34 mouse cellular contexts compared by ENCODE assay signal in the genomic region with DNA sequence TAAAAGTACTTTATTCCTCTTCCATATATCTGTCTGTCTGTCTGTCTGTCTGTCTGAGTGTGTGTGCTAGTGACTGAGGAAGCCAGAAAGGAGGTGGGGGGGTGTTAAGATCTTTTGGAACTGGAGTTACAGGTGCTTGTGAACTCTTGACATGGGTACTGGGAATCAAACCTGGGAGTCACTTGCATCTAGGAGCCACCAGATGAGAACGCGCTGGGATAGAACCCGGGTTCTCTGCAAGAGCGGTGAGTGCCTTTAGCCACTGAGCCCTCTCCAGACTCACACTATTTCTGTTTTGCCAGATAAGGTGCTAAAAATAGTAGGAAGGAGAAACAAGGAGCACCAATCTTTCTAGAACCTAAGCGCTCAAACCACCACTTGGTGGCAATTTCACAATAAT.
"Had no signal": no experiment of that assay in that cellular context is flagged by ENCODE, and none has a peak within 500 bp of the region (broad histone marks: within the 10 kb centered on the region; RNA-seq: fewer than 3 reads in every experiment).

No protein-coding gene starts in this region.

- H3K9ac ChIP-seq: heart, embryonic 12.5 days; heart, embryonic 13.5 days; heart, embryonic 15.5 days; hindbrain, embryonic 12.5 days; hindbrain, embryonic 13.5 days; hindbrain, embryonic 14.5 days; hindbrain, embryonic 15.5 days; intestine, embryonic 15.5 days; kidney, embryonic 15.5 days had no signal

- H3K27me3 ChIP-seq: heart, embryonic 12.5 days; heart, embryonic 13.5 days; heart, embryonic 15.5 days; hindbrain, embryonic 12.5 days; hindbrain, embryonic 15.5 days; intestine, embryonic 15.5 days; kidney, embryonic 15.5 days had no signal

- ATAC-seq: hindbrain, embryonic 16.5 days; hindbrain, postnatal 0 days; inflammation-experienced regulatory T-cells, adult 6 months; intestine, embryonic 15.5 days; intestine, embryonic 16.5 days; intestine, postnatal 0 days had no signal

- H3K4me3 ChIP-seq: heart, embryonic 12.5 days; heart, embryonic 13.5 days; heart, embryonic 15.5 days; hindbrain, embryonic 10.5 days; hindbrain, embryonic 12.5 days; hindbrain, embryonic 13.5 days; hindbrain, embryonic 15.5 days; intestine, embryonic 15.5 days; kidney, embryonic 15.5 days; layer of hippocampus, adult 2 months; left cerebral cortex, adult 2 months had no signal

- DNase-seq: heart, postnatal 10 days; heart, postnatal 14 days; heart, postnatal 36 days; kidney, adult 11 months; kidney, adult 18-20 months; kidney, adult 2 months; kidney, adult 8-10 months; kidney, adult 9 months; kidney, postnatal 10 days; kidney, postnatal 14 days; kidney, postnatal 25 days; kidney, postnatal 36 days; kidney, postnatal 4 days; layer of hippocampus, adult 9-11 months; layer of hippocampus, postnatal 36 days had no signal

- H3K27ac ChIP-seq: heart, embryonic 13.5 days; heart, embryonic 15.5 days; hindbrain, embryonic 10.5 days; hindbrain, embryonic 12.5 days; hindbrain, embryonic 13.5 days; hindbrain, embryonic 14.5 days; hindbrain, embryonic 15.5 days; hindbrain, postnatal 0 days; intestine, embryonic 15.5 days; kidney, embryonic 15.5 days; kidney, postnatal 0 days; layer of hippocampus, adult 2 months; left cerebral cortex, adult 2 months had no signal

- H3K4me1 ChIP-seq: heart, embryonic 15.5 days; hindbrain, embryonic 12.5 days; hindbrain, embryonic 13.5 days; hindbrain, embryonic 15.5 days had no signal

- H3K36me3 ChIP-seq: heart, embryonic 12.5 days; heart, embryonic 13.5 days; heart, embryonic 15.5 days; hindbrain, embryonic 10.5 days; hindbrain, embryonic 12.5 days; hindbrain, embryonic 13.5 days; hindbrain, embryonic 15.5 days; intestine, embryonic 15.5 days; kidney, embryonic 15.5 days had no signal

- H3K4me2 ChIP-seq: heart, embryonic 11.5 days; heart, embryonic 12.5 days; heart, embryonic 13.5 days; heart, embryonic 15.5 days; hindbrain, embryonic 12.5 days; hindbrain, embryonic 13.5 days; hindbrain, embryonic 14.5 days; hindbrain, embryonic 15.5 days; intestine, embryonic 15.5 days; kidney, embryonic 15.5 days had no signal

- H3K9me3 ChIP-seq: heart, embryonic 12.5 days; heart, embryonic 13.5 days; heart, embryonic 15.5 days; hindbrain, embryonic 10.5 days; hindbrain, embryonic 12.5 days; hindbrain, embryonic 13.5 days; hindbrain, embryonic 15.5 days; intestine, embryonic 15.5 days; kidney, embryonic 15.5 days had no signal
